Mouse (Mus musculus): ENCODE measurements around the gene 1700018B08Rik. TPM values are rescaled to one million over a fixed set of nuclear protein-coding genes. Genes with fewer than 3 reads are reported as not detected.

1700018B08Rik gene
- polyA plus RNA-seq, 1 experiment from 2014 or later: not detected

DNA sequence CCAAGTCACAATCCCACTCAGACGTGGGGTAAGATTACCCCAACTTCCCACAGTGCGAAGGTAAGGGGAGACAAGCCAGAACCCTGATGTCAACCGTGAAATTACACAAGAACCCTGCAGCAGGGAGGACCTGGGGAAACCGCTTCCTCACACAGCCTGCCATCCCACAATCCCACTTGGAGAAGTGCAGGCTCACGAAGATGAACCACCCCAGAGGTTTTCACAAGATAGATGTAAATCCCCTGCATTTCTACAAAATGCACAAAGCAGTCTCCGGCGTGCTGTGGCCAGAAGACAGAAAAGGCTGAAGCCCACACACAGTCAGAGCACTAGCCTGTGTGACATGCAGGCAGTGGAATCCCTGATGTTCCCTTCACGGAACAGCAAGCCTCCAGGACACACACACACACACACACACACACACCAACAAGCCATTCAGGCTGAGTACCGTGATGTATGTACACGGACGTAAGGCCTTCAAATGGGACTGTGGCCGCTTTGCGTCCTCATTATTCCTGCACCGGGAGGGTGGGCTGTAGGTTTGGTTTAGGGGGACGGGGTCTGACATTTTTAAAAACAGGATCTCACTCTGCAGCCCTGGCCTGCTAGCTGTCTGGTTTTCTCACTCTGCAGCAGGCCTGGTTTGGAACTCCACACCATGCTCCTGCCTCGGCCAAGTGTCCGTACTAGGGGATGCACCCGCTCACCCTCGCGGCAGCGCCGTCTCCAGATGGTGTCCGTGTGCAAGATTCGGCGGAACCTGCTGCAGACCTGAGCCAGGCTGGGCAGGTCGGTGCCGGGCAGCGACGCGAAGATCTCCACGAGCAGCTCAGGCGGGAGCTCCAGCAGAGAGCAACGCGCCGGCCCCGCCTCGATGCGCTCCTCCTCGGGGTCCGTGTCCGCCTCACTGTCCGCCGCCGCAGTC, 33.9 kb upstream of the 1700018B08Rik start:
- Histone ChIP-seq H3K36me3 (ENCODE audit: control insufficient read depth, insufficient read depth) (no peaks in the 10 kb centered on the region), H3K27me3 (replicated peaks; ENCODE audit: control insufficient read depth, insufficient read depth, low read length) (no peaks in the 10 kb centered on the region), H3K9me3 (ENCODE audit: control insufficient read depth) (no peaks in the 10 kb centered on the region), H3K4me3 (ENCODE audit: low read depth, low read length) (peak overlapping the region; percentile 78), H3K4me2 (replicated peaks; ENCODE audit: low read depth) (peak overlapping the region; percentile 87), H3K4me1 (replicated peaks; ENCODE audit: control insufficient read depth, insufficient read depth, low read length) (peaks cover 4% of the 10 kb centered on the region), H3K27ac (ENCODE audit: low read depth, low read length) (peak overlapping the region; percentile 74), H3K9ac (ENCODE audit: low read depth, low read length) (peak overlapping the region; percentile 43)
- no peak for TF ChIP-seq CTCF (IDR thresholded peaks at IDR 0.05; ENCODE audit: low read depth)
- 1% methylated on average over 42 of the region's 44 CpGs for WGBS
- ATAC-seq: no peak; the same call in 1 of the 2 replicates

- no peak overlapping the region for H3K9ac ChIP-seq (ENCODE audit: low read depth, low read length)
- whole genome bisulfite sequencing: 66% methylated on average over 3 of the region's 3 CpGs
Measured at GRCm38 (mm10) chr8:121575661-121576060, 31.5 kb upstream of the 1700018B08Rik start.

GRCm38 (mm10) chr8:121573275-121573674, 29.2 kb upstream of the 1700018B08Rik start:
- TF ChIP-seq CTCF (IDR thresholded peaks at IDR 0.05; ENCODE audit: low read depth): no peak
- ATAC-seq: peak; percentile 74
- Histone ChIP-seq H3K4me1 (replicated peaks; ENCODE audit: control insufficient read depth, insufficient read depth, low read length) (no peaks in the 10 kb centered on the region; the same call in 1 of the 2 replicates), H3K4me2 (replicated peaks; ENCODE audit: low read depth) (no peak overlapping the region), H3K4me3 (ENCODE audit: low read depth, low read length) (no peak overlapping the region), H3K36me3 (ENCODE audit: control insufficient read depth, insufficient read depth) (no peaks in the 10 kb centered on the region), H3K9ac (ENCODE audit: low read depth, low read length) (no peak overlapping the region), H3K9me3 (ENCODE audit: control insufficient read depth) (no peaks in the 10 kb centered on the region), H3K27me3 (replicated peaks; ENCODE audit: control insufficient read depth, insufficient read depth, low read length) (no peaks in the 10 kb centered on the region), H3K27ac (ENCODE audit: low read depth, low read length) (no peak overlapping the region)
- WGBS: 31% methylated on average over 3 of the region's 3 CpGs

More at GRCm38 (mm10) chr8:121575661-121576060, 31.5 kb upstream of the 1700018B08Rik start:
- Histone ChIP-seq H3K9me3 (ENCODE audit: control insufficient read depth) (no peaks in the 10 kb centered on the region), H3K27ac (ENCODE audit: low read depth, low read length) (no peak overlapping the region), H3K36me3 (ENCODE audit: control insufficient read depth, insufficient read depth) (no peaks in the 10 kb centered on the region), H3K4me3 (ENCODE audit: low read depth, low read length) (no peak overlapping the region), H3K4me1 (replicated peaks; ENCODE audit: control insufficient read depth, insufficient read depth, low read length) (peaks cover 2% of the 10 kb centered on the region), H3K4me2 (replicated peaks; ENCODE audit: low read depth) (no peak overlapping the region), H3K27me3 (replicated peaks; ENCODE audit: control insufficient read depth, insufficient read depth, low read length) (no peaks in the 10 kb centered on the region)
- ATAC-seq: no peak
- no peak for TF ChIP-seq CTCF (IDR thresholded peaks at IDR 0.05; ENCODE audit: low read depth)

DNA sequence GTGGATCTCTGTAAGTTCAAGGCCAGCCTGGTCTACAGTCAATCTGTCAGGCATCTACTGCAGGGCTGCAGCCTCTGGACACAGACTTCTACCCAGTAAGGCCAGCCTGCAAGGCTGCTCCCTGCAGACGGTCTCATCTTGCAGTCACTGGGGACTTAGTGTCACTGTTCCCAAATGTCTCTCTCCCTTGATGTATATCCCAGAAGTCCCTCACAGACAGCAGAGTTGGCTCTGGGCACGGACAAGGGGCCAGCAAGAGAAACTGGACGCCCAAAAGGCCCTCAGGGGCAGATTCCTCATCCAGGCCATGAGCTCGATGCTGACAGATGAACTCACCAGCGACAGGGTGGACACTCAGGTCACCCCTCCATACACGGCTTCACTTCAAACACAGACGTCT, 28.0 kb upstream of the 1700018B08Rik start:
- Histone ChIP-seq H3K9ac (ENCODE audit: low read depth, low read length) (no peak overlapping the region), H3K4me1 (replicated peaks; ENCODE audit: control insufficient read depth, insufficient read depth, low read length) (no peaks in the 10 kb centered on the region), H3K4me2 (replicated peaks; ENCODE audit: low read depth) (no peak overlapping the region), H3K27ac (ENCODE audit: low read depth, low read length) (no peak overlapping the region), H3K27me3 (replicated peaks; ENCODE audit: control insufficient read depth, insufficient read depth, low read length) (no peaks in the 10 kb centered on the region), H3K9me3 (ENCODE audit: control insufficient read depth) (no peaks in the 10 kb centered on the region), H3K36me3 (ENCODE audit: control insufficient read depth, insufficient read depth) (no peaks in the 10 kb centered on the region), H3K4me3 (ENCODE audit: low read depth, low read length) (no peak overlapping the region)
- no peak for ATAC-seq
- WGBS: 78% methylated on average over 7 of the region's 7 CpGs
- TF ChIP-seq CTCF (IDR thresholded peaks at IDR 0.05; ENCODE audit: low read depth): no peak

GRCm38 (mm10) chr8:121570801-121571200, 26.7 kb upstream of the 1700018B08Rik start:
- Histone ChIP-seq H3K36me3 (ENCODE audit: control insufficient read depth, insufficient read depth) (0 out of 2 replicates have a peak, but pooled peaks cover 6% of the 10 kb centered on the region), H3K9me3 (ENCODE audit: control insufficient read depth) (no peaks in the 10 kb centered on the region), H3K27me3 (replicated peaks; ENCODE audit: control insufficient read depth, insufficient read depth, low read length) (no peaks in the 10 kb centered on the region), H3K9ac (ENCODE audit: low read depth, low read length) (no peak overlapping the region), H3K4me3 (ENCODE audit: low read depth, low read length) (no peak overlapping the region), H3K4me1 (replicated peaks; ENCODE audit: control insufficient read depth, insufficient read depth, low read length) (no peaks in the 10 kb centered on the region), H3K27ac (ENCODE audit: low read depth, low read length) (no peak overlapping the region), H3K4me2 (replicated peaks; ENCODE audit: low read depth) (no peak overlapping the region)
- no peak for ATAC-seq
- WGBS: 76% methylated on average over 17 of the region's 17 CpGs
- no peak for TF ChIP-seq CTCF (IDR thresholded peaks at IDR 0.05; ENCODE audit: low read depth)

GRCm38 (mm10) chr8:121570335-121570734, 26.2 kb upstream of the 1700018B08Rik start:
- H3K27ac ChIP-seq (ENCODE audit: low read depth, low read length): no peak overlapping the region

More at GRCm38 (mm10) chr8:121570335-121570734, 26.2 kb upstream of the 1700018B08Rik start:
- no peak for ATAC-seq
- no peak overlapping the region for H3K4me2 ChIP-seq (replicated peaks; ENCODE audit: low read depth)
- no peak for TF ChIP-seq CTCF (IDR thresholded peaks at IDR 0.05; ENCODE audit: low read depth)
- no peak overlapping the region for H3K9ac ChIP-seq (ENCODE audit: low read depth, low read length)
- H3K9me3 ChIP-seq (ENCODE audit: control insufficient read depth): no peaks in the 10 kb centered on the region
- H3K36me3 ChIP-seq (ENCODE audit: control insufficient read depth, insufficient read depth): peaks cover 6% of the 10 kb centered on the region; the same call in 1 of the 2 replicates
- 75% methylated on average over 21 of the region's 21 CpGs for WGBS
- H3K4me1 ChIP-seq (replicated peaks; ENCODE audit: control insufficient read depth, insufficient read depth, low read length): no peaks in the 10 kb centered on the region
- no peak overlapping the region for H3K4me3 ChIP-seq (ENCODE audit: low read depth, low read length)
- H3K27me3 ChIP-seq (replicated peaks; ENCODE audit: control insufficient read depth, insufficient read depth, low read length): no peaks in the 10 kb centered on the region
